Mouse (Mus musculus): ENCODE measurements around the gene Cct4. TPM values are rescaled to one million over a fixed set of nuclear protein-coding genes. Genes with fewer than 3 reads are reported as not detected.

Gene Cct4
- polyA plus RNA-seq, 1 experiment from 2014 or later, result 124 TPM

GRCm38 (mm10) chr11:22971835-22972709, 18.2 kb upstream of the Cct4 start, which contains the start of gene Zrsr1:
TSS of gene Zrsr1 (plus strand) at chr11:22972005.
- WGBS, result 49% methylated on average over 56 of the region's 56 CpGs
- DNase-seq (ENCODE audit: low spot score) (peak; percentile 55), ATAC-seq (ENCODE audit: low FRiP score, low TSS enrichment) (peak; percentile 76)
- peak within 1 kb of the TSS; percentile 73 for H3K4me2 ChIP-seq (replicated peaks; ENCODE audit: low read depth)
- no peaks in the 10 kb centered on the region for H3K36me3 ChIP-seq (ENCODE audit: control insufficient read depth, insufficient read depth, low read length)
- peaks cover 11% of the 10 kb centered on the region; the same call in 1 of the 2 replicates for H3K9me3 ChIP-seq (ENCODE audit: control insufficient read depth, low read length)
- peak within 1 kb of the TSS; percentile 65 for H3K9ac ChIP-seq (ENCODE audit: low read length)
- H3K4me3 ChIP-seq (ENCODE audit: low read depth, low read length), result peak within 1 kb of the TSS; percentile 58
- H3K4me1 ChIP-seq (replicated peaks; ENCODE audit: control insufficient read depth, insufficient read depth), result no peaks in the 10 kb centered on the region
- TF ChIP-seq CTCF (IDR thresholded peaks at IDR 0.05; ENCODE audit: low read depth) (no peak; the same call in 1 of the 2 replicates), EP300 (optimal IDR thresholded peaks at IDR 0.05) (no peak)
- H3K27me3 ChIP-seq (ENCODE audit: control insufficient read depth, insufficient read depth, low read length), result no peaks in the 10 kb centered on the region
- H3K27ac ChIP-seq (replicated peaks), result peak within 1 kb of the TSS; percentile 85

DNA sequence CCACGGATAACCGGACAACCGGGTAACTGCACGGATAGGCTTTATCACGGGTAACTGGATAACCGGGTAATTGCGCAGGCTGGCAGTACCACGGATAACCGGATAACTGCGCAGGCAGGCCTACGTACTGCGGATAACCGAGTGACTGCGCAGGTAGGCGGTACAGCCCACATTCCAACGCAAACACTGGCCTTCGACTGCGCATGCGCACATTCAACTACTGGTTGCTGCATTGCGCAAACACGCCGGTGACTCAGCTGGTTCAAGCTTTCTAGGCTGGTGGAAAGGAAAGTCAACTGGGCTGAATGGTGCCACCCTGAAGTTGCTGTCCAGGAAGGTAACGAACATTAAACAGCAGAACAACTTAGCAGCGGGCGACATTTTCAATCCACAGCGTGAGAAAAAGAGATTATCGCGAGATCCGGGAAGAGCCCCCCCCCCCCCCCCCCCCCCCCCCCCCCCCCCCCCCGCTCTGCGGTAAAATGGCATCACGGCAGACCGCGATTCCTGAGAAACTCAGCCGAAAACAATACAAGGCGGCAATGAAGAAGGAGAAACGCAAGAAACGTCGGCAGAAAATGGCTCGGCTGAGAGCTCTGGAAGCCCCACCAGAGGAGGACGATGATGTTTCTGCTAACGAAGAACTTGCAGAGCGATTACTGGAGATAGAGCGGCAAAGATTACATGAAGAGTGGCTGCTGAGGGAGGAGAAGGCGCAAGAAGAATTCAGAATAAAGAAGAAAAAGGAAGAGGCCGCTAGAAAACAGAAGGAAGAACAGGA, 17.4 kb upstream of the Cct4 start:
- peak overlapping the region; percentile 85 for H3K27ac ChIP-seq (replicated peaks)
- 48% methylated on average over 42 of the region's 46 CpGs for WGBS
- peak; percentile 82 for DNase-seq (ENCODE audit: low spot score)
- H3K4me1 ChIP-seq (replicated peaks; ENCODE audit: control insufficient read depth, insufficient read depth), result no peaks in the 10 kb centered on the region
- H3K27me3 ChIP-seq (ENCODE audit: control insufficient read depth, insufficient read depth, low read length), result no peaks in the 10 kb centered on the region
- peak overlapping the region; percentile 65 for H3K9ac ChIP-seq (ENCODE audit: low read length)
- peak overlapping the region; percentile 73 for H3K4me2 ChIP-seq (replicated peaks; ENCODE audit: low read depth)
- peak overlapping the region; percentile 58 for H3K4me3 ChIP-seq (ENCODE audit: low read depth, low read length)
- peak; percentile 63 for ATAC-seq (ENCODE audit: low FRiP score, low TSS enrichment)
- no peak for TF ChIP-seq EP300 (optimal IDR thresholded peaks at IDR 0.05)
- TF ChIP-seq CTCF (IDR thresholded peaks at IDR 0.05; ENCODE audit: low read depth), result no peak
- peaks cover 8% of the 10 kb centered on the region; the same call in 1 of the 2 replicates for H3K9me3 ChIP-seq (ENCODE audit: control insufficient read depth, low read length)
- H3K36me3 ChIP-seq (ENCODE audit: control insufficient read depth, insufficient read depth, low read length), result 0 out of 2 replicates have a peak, but pooled peaks cover 4% of the 10 kb centered on the region

GRCm38 (mm10) chr11:22973599-22973998, 16.7 kb upstream of the Cct4 start:
- peak overlapping the region; percentile 82 for H3K27ac ChIP-seq (replicated peaks)
- peak; percentile 25 for DNase-seq (ENCODE audit: low spot score)
- H3K4me1 ChIP-seq (replicated peaks; ENCODE audit: control insufficient read depth, insufficient read depth), result no peaks in the 10 kb centered on the region
- H3K4me2 ChIP-seq (replicated peaks; ENCODE audit: low read depth), result peak overlapping the region; percentile 60
- peak overlapping the region; percentile 60 for H3K9ac ChIP-seq (ENCODE audit: low read length)
- H3K4me3 ChIP-seq (ENCODE audit: low read depth, low read length), result peak overlapping the region; percentile 50
- H3K36me3 ChIP-seq (ENCODE audit: control insufficient read depth, insufficient read depth, low read length), result 0 out of 2 replicates have a peak, but pooled peaks cover 7% of the 10 kb centered on the region
- peaks cover 8% of the 10 kb centered on the region; the same call in 1 of the 2 replicates for H3K9me3 ChIP-seq (ENCODE audit: control insufficient read depth, low read length)
- 43% methylated on average over 14 of the region's 14 CpGs for WGBS
- TF ChIP-seq EP300 (optimal IDR thresholded peaks at IDR 0.05) (no peak), CTCF (IDR thresholded peaks at IDR 0.05; ENCODE audit: low read depth) (no peak)
- ATAC-seq (ENCODE audit: low FRiP score, low TSS enrichment), result peak; percentile 51
- H3K27me3 ChIP-seq (ENCODE audit: control insufficient read depth, insufficient read depth, low read length), result no peaks in the 10 kb centered on the region

DNA sequence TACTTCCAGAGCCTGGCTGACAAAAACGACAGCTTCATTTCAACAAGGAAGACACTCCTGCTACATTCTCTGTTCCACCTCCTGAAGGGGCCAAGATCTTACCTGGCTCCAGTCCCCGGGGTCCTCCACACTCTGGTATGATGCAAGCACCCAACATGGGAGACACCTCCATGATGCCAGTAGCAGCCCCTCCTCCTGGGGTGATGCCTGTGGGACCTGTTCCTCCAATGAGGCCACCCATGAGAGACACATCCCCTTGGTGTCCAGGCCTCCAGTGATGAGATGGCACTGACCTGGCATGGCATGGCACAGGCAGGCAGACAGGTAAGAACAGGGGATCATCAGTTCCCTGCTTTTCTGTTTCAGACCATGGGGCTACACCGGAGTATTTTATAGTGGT, 12.1 kb upstream of the Cct4 start:
- no peak for TF ChIP-seq EP300 (optimal IDR thresholded peaks at IDR 0.05)
- TF ChIP-seq CTCF (IDR thresholded peaks at IDR 0.05; ENCODE audit: low read depth), result no peak
- no peaks in the 10 kb centered on the region for H3K9me3 ChIP-seq (ENCODE audit: control insufficient read depth, low read length)
- no peak overlapping the region for H3K9ac ChIP-seq (ENCODE audit: low read length)
- no peak overlapping the region for H3K4me3 ChIP-seq (ENCODE audit: low read depth, low read length)
- H3K27ac ChIP-seq (replicated peaks), result no peak overlapping the region
- 0 out of 2 replicates have a peak, but pooled peaks cover 7% of the 10 kb centered on the region for H3K36me3 ChIP-seq (ENCODE audit: control insufficient read depth, insufficient read depth, low read length)
- no peak for DNase-seq (ENCODE audit: low spot score)
- H3K4me2 ChIP-seq (replicated peaks; ENCODE audit: low read depth), result no peak overlapping the region
- no peak for ATAC-seq (ENCODE audit: low FRiP score, low TSS enrichment)
- 94% methylated on average over 3 of the region's 3 CpGs for WGBS
- peaks cover 4% of the 10 kb centered on the region for H3K4me1 ChIP-seq (replicated peaks; ENCODE audit: control insufficient read depth, insufficient read depth)
- H3K27me3 ChIP-seq (ENCODE audit: control insufficient read depth, insufficient read depth, low read length), result no peaks in the 10 kb centered on the region

- no peak for ATAC-seq (ENCODE audit: low FRiP score, low TSS enrichment)
- 42% methylated on average over 1 of the region's 1 CpGs for WGBS
- no peak overlapping the region for H3K27ac ChIP-seq (replicated peaks)
- no peak overlapping the region for H3K4me2 ChIP-seq (replicated peaks; ENCODE audit: low read depth)
- H3K4me3 ChIP-seq (ENCODE audit: low read depth, low read length), result no peak overlapping the region
- DNase-seq (ENCODE audit: low spot score), result no peak
- TF ChIP-seq CTCF (IDR thresholded peaks at IDR 0.05; ENCODE audit: low read depth) (no peak), EP300 (optimal IDR thresholded peaks at IDR 0.05) (no peak)
- peaks cover 4% of the 10 kb centered on the region for H3K4me1 ChIP-seq (replicated peaks; ENCODE audit: control insufficient read depth, insufficient read depth)
- no peaks in the 10 kb centered on the region for H3K27me3 ChIP-seq (ENCODE audit: control insufficient read depth, insufficient read depth, low read length)
- H3K9me3 ChIP-seq (ENCODE audit: control insufficient read depth, low read length), result no peaks in the 10 kb centered on the region
- no peak overlapping the region for H3K9ac ChIP-seq (ENCODE audit: low read length)
- 0 out of 2 replicates have a peak, but pooled peaks cover 7% of the 10 kb centered on the region for H3K36me3 ChIP-seq (ENCODE audit: control insufficient read depth, insufficient read depth, low read length)
Observed at GRCm38 (mm10) chr11:22978711-22979110, 11.6 kb upstream of the Cct4 start.

Measured in stomach, postnatal 0 days (tissue).